ENCODE assay signal across 1 mouse cellular context in the genomic region with DNA sequence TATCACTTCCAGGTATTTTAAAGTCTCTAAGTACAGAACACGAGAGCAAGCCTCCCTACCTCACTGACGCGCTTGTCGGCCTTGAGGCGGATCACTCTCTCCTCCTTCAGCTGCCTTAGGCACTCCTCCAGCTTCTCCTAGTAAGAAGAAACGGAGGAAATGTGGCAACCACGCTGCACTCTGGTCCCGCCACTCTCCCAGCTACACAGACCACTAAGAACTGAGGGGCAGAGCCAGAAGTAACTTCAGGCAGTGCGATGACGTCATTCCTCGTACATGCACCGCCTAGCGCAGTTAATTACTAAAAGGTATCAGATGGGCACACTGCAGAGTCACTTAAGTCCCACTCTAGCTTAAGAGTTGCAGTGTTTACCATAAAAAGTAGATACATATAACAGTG.
TF ChIP-seq lines count a peak whose summit lies in the region.

No protein-coding gene starts in this region.

TF ChIP-seq in ES-E14, 5 proteins besides CTCF, POLR2A, EP300 and RAD21:
- TF ChIP-seq ZC3H11A (IDR thresholded peaks at IDR 0.05; ENCODE audit: borderline replicate concordance, low read depth, low read length) (no peak), HCFC1 (IDR thresholded peaks at IDR 0.05; ENCODE audit: borderline replicate concordance, insufficient read depth, low read length) (no peak), ZNF384 (IDR thresholded peaks at IDR 0.05; ENCODE audit: low read depth, low read length) (no peak), CHD2 (IDR thresholded peaks at IDR 0.05; ENCODE audit: low read depth, low read length) (no peak), MAFK (IDR thresholded peaks at IDR 0.05; ENCODE audit: insufficient read depth, low read depth, low read length) (no peak)
